Mouse (Mus musculus): ENCODE results near the gene S100a5.

The S100a5 gene

GRCm38 (mm10) chr3:90608223-90608622 lies at the start of gene S100a5:
S100a5 (plus strand) TSS chr3:90608523.
- no peak for DNase-seq

GRCm38 (mm10) chr3:90560008-90560628 lies 48.2 kb upstream of the S100a5 start, which contains the start of gene S100a3:
S100a3 (plus strand) TSS chr3:90560578.
- DNase-seq: no peak

GRCm38 (mm10) chr3:90574691-90575090 lies 33.6 kb upstream of the S100a5 start:
- no peak for DNase-seq

GRCm38 (mm10) chr3:90575320-90575719 lies 33.0 kb upstream of the S100a5 start:
- DNase-seq: no peak

- DNase-seq: no peak
Observed at GRCm38 (mm10) chr3:90576351-90577001, 31.8 kb upstream of the S100a5 start.

GRCm38 (mm10) chr3:90579433-90579832 lies 28.9 kb upstream of the S100a5 start:
- DNase-seq: no peak

GRCm38 (mm10) chr3:90581141-90581540 lies 27.2 kb upstream of the S100a5 start:
- no peak for DNase-seq

GRCm38 (mm10) chr3:90582156-90582555 lies 26.2 kb upstream of the S100a5 start:
- peak; percentile 53 for DNase-seq

GRCm38 (mm10) chr3:90582556-90582955 lies 25.8 kb upstream of the S100a5 start:
- DNase-seq: no peak

GRCm38 (mm10) chr3:90583893-90584292 lies 24.4 kb upstream of the S100a5 start:
- DNase-seq: no peak

GRCm38 (mm10) chr3:90585595-90585994 lies 22.7 kb upstream of the S100a5 start:
- peak; percentile 65 for DNase-seq

GRCm38 (mm10) chr3:90586016-90586643 lies 22.2 kb upstream of the S100a5 start:
- DNase-seq: peak; percentile 57

GRCm38 (mm10) chr3:90586906-90587305 lies 21.4 kb upstream of the S100a5 start:
- DNase-seq: peak; percentile 82

GRCm38 (mm10) chr3:90587361-90588101 lies 20.8 kb upstream of the S100a5 start:
- peak; percentile 44 for DNase-seq

- DNase-seq: peak; percentile 56
Observed at GRCm38 (mm10) chr3:90589390-90589789, 18.9 kb upstream of the S100a5 start.

- no peak for DNase-seq
Observed at GRCm38 (mm10) chr3:90589947-90590346, 18.4 kb upstream of the S100a5 start, which contains the start of gene S100a2. S100a2 (plus strand) TSS chr3:90590247.

- DNase-seq: no peak
Observed at GRCm38 (mm10) chr3:90594466-90594865, 13.9 kb upstream of the S100a5 start.

- DNase-seq: no peak
Observed at GRCm38 (mm10) chr3:90595556-90595955, 12.8 kb upstream of the S100a5 start.

- no peak for DNase-seq
Observed at GRCm38 (mm10) chr3:90596810-90597209, 11.5 kb upstream of the S100a5 start.

GRCm38 (mm10) chr3:90597736-90598135 lies 10.6 kb upstream of the S100a5 start:
- DNase-seq: no peak

GRCm38 (mm10) chr3:90598212-90598611 lies 10.1 kb upstream of the S100a5 start:
- no peak for DNase-seq

- DNase-seq: no peak
Observed at GRCm38 (mm10) chr3:90599401-90599800, 8.9 kb upstream of the S100a5 start.

- no peak for DNase-seq
Observed at GRCm38 (mm10) chr3:90600036-90600435, 8.3 kb upstream of the S100a5 start.
